Mouse (Mus musculus): ENCODE results near the gene E130309D02Rik.

The E130309D02Rik gene

DNA sequence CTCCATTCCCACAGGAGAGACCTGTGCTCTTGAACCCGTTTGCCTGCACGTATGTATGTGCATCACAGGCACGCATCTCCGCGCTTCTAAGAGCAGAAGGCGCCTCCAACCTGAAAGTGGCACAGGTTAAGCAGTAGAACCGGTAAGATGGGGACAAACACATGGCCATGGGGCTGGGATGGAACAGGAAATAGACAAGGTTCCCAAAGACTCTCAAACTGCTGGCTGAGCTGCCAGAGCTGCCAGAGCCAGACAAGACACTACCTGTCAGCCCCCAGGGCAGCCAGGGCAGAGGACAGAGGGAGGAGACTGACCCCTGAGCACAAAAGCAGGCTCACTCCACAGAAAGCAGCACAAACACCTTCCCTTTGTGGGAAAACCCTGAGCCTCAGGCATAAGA lies 5.2 kb downstream of the E130309D02Rik start:
- DNase-seq (ENCODE audit: low spot score): no peak

DNA sequence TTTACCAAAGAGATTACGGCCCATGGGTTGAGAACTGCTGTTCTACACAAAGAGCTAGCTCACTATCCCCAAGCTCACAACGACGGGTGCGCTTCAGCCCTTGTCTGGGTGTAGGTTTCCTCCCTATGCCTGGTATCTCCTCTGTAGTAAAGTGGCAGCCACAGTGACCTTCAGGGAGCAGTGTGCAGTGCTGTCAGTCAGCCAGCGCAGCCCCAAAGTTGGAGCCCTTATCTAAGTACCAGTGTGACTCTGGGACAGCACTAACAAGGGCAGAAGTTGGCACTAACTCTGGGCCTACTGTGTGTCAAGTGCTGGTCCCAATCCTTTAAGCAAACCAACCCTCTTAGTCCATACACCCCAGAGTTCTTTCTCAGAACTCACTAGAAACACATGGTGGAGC lies 6.3 kb downstream of the E130309D02Rik start:
- DNase-seq (ENCODE audit: low spot score): no peak

DNA sequence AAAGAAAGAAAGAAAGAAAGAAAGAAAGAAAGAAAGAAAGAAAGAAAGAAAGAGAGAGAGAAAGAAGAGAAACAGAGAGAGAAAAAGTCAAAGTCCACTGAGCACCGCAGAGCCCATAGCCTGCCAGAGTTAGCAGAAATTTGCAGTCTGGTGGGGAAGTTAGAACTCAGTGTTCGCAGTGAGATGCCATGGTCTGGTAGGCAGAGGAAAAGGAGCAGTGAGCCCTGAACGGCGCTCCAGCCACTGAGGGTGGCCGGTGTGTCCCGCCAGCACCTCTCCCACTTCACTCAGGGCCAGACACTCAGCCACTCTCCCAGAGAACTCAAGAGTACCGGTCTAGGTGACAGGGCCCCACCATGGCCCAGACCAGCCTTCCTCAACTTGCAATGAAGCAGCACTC lies 10.9 kb downstream of the E130309D02Rik start:
- no peak for DNase-seq (ENCODE audit: low spot score)

DNA sequence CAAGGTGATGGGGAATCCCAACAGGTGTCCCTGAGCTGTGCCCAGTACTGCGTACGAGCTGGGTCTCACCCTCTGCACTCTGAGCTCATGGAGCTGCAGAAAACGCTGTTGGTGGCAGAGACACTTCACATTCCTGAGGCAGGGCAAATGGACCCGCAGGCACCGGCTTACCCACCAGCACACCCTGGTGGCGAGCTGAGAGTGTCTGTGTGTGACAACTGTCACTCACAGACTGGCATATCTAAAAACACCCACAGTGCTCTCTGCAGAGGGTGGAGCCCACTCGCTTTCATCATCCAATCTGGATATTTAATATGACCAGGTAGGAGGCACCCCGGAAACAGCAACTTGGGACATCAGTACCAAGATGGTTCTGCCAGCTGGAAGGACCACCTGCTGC lies 13.9 kb downstream of the E130309D02Rik start:
- no peak for DNase-seq (ENCODE audit: low spot score)

DNA sequence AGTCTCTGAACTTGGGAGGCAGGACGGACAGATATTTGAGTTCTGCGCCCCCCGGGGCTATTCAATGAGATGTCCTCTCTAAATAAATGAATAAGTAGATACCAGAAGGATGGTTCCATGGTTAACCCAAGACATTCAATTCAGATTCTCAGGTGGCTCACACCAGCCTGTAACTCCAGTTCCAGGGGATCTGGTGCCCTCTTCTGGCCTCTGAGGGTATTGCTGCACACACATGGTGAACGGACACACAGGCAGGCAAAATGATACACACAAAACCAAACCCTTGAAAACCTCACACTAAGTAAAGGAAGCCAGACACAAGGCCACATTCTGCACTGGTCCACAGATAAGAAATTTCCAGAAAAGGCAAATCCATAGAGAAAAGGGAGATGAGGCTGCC lies 15.5 kb downstream of the E130309D02Rik start:
- no peak for DNase-seq (ENCODE audit: low spot score)

DNA sequence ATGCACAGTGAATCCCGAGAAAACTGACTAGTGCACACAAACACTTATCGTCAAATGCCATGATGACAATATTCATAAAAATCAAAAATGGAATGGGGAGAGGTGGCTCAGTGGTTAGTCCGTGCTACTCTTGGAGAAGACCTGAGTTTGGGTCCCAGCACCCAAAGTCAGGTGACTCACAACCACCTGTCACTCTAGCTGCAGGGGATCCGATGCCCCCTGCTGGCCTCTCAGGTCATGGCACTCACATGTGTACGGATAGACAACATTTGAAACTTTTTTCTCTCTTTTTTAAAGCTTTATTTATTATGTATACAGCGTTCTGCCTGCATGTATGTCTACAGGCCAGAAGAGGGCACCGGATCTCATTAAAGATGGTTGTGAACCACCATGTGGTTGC lies 16.8 kb downstream of the E130309D02Rik start:
- DNase-seq (ENCODE audit: low spot score): no peak

DNA sequence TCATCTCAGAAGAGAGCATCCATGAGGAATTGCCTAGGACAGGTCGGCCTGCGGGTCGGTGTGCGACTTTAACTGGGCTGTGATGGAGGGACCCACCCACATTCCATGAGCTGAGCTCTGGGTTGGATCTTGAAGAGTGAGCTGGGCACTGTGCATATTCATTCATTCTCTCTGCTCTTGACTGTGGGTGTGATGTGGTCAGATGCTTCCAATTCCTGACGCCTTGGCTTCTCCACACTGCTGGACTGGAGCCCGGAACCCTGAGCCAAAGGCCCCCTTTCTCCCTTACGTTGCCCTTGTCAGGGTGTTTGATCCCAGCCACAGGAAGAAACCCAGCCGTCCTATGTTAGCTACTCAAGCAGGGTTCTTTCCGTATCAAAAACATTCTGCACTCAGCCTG lies 17.2 kb downstream of the E130309D02Rik start:
- DNase-seq (ENCODE audit: low spot score): no peak

DNA sequence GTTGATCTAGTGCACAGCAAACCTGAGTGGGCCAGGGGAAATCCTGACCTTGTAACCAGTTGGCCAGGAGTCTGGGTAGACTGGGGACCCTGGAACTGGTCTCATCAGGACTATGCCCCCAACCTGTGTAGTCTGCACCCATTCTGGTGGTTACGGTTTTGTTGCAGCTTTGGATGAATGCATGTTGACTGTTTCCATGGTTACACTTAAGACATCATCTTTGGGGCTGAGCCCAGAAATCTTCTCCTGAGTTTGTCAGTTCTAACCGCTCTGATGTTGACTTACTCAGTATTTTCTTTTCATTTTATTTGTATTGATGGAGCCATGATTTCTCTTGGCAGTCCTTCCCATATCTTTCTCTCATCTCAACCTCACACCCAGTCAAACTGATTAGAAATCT lies 19.8 kb downstream of the E130309D02Rik start:
- DNase-seq (ENCODE audit: low spot score): no peak

DNA sequence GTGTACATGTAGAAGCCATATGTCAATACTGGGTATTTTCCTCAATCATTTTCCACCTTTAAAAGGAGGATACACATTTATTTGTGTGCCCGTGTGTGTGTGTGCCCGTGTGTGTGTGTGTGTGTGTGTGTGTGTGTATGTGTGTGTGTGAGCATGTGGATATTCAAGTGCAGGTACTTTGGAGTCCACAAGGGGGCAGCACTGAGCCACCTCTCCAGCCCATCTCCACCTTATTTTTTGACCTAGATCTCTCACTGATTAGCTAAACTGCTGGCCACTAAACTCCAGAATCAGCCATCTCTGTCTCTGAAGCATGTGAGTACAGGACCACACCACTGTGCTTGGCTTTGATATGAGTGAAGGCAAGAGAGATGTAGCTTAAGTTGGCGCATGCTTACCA lies 20.3 kb downstream of the E130309D02Rik start:
- no peak for DNase-seq (ENCODE audit: low spot score)

DNA sequence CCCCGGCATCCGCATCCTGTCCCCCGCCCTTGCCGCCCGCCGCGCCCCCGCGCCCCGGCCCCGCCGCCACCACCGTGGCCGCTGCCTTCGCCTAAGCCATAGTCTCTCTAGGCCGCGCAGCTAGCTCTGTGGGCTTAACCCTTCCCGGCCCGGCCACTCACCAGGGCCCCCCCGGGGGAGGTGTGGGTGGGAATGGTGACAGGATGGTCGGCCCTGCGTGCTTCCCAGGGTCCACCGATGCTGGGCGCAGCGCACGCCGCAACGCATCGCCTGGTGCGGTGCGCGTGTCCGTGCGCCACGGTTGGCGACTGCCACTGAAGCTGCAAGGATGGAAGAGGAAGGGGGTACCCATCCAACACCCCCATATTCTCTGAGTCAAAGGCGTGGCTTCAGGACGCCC lies 21.8 kb downstream of the E130309D02Rik start, which contains the start of gene Zfp853:
Zfp853 (minus strand) TSS at position 220 of the 400 bp plus-strand sequence.
- DNase-seq (ENCODE audit: low spot score): no peak

DNA sequence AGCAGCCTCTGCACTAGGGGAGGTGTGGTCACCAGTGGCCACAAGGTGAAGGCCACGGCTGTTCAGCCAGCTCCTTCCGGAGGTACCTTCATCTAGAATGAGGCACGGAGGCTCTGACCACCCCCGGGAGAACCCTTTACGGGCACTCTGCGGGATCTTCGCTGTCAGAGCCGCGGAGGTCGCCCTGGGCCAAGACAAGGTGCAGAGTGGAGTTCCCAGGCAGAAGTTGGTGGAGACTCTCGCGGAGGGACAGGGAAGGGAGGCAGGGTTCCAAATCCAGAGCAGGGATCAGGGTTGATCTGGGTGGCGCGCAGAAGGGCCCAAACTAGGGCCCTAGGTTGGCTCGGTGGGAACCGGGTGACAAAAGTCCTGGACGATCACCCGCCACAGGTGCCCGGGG lies 22.3 kb downstream of the E130309D02Rik start:
- no peak for DNase-seq (ENCODE audit: low spot score)

DNA sequence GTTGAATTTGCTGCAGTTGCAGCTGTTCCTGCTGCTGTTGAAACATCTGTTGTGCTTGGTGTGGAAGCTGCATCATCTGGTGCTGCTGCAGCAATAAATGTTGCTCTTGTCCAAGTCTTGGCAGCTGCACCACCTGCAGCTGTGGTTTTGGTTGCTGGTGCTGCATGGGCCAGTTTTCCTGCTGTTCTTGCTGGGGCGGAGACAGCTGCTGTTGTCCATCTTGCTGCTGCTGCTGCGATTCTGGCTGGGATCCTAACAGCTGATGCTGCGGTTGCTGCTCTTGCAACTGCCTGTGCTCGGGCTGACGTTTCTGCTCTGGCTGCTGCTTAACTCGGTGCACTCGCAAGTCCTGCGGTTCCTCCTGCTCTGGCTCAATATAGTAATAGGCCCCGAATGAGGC lies 25.9 kb downstream of the E130309D02Rik start:
- DNase-seq (ENCODE audit: low spot score): no peak

DNA sequence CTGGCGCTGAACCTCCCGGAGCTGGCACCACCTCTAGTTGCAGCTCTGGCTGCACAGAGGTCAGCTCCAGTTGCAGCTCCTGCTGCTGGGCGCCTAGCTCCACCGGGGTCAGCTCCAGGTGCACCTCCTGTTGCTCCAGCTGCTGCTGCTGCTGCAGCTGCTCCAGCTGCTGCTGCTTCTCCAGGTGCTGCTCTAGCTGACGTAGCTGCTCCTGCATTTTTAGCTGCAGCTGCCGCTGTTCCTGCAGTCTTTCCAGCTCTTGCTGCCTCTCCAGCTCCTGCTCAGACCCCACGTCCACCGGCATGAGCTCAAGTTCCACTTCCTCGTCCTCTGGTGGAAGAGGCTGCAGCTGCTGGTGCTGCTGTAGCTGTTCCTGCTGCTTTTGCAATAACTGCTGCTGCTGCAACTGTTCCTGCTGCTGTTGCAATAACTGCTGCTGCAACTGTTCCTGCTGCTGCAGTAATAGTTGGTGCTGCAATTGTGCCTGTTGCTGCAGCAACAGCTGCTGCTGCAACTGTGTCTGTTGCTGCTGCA lies 26.7 kb downstream of the E130309D02Rik start:
- DNase-seq (ENCODE audit: low spot score): no peak

DNA sequence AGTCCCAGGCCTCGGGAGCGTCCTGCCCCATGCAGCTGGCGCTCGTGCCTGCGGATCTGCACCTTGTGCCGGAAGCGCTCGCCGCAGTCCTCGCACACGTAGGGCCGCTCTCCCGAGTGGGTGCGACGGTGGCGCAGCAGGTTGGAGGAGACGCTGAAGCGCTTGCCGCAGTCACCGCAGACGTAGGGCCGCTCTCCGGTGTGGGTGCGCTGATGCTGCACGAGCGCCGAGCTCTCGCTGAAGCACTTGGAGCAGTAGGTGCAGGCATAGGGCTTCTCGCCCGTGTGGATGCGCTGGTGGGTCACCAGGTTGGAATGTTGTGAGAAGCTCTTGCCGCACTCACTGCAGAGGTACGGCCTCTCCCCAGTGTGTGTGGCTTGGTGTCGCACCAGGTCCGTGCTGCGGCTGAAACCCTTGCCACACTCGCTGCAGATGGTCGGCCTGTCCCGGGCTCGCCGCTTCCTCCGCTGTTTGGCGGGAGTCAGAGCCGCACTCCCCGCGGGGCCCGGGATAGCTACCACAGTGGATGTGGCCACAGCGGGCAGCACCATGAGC lies 27.3 kb downstream of the E130309D02Rik start:
- DNase-seq (ENCODE audit: low spot score): no peak

DNA sequence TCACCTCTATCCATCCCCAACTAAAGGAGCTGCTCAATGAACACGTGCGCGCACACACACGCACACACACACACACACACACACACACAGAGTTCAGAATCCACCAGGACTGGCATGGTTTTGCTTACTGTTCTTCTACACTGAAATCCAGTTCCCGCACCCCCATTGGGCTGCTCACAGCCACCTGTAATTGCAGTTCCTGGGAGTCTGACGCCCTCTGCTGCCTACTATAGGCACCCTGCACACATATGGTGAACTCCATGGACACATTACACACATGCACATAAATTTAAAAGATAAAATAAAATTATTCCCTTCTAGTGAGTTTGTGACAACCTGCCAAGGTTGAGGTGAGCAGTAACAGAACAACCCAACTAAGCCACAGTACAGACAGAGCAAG lies 30.4 kb downstream of the E130309D02Rik start:
- no peak for DNase-seq (ENCODE audit: low spot score)

DNA sequence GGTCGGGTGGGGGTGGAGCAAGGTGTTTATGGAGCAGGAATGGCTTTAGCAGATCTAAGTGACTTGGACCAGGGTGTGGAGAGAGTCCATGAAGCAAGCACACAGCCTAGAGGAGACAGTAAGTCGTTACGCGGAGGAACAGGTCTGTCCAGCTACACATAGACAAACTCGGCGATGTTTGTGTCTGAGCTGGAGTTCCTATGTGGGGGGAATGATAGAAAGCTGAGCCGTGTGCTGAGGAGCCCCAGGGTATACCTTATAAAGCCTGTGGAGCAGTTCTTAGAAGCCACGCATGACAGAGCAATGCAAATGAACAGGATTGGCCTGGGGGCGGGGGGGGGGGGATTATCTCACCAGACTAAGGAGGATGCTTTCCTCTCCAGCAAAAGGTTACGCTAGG lies 35.9 kb downstream of the E130309D02Rik start:
- DNase-seq (ENCODE audit: low spot score): no peak

DNA sequence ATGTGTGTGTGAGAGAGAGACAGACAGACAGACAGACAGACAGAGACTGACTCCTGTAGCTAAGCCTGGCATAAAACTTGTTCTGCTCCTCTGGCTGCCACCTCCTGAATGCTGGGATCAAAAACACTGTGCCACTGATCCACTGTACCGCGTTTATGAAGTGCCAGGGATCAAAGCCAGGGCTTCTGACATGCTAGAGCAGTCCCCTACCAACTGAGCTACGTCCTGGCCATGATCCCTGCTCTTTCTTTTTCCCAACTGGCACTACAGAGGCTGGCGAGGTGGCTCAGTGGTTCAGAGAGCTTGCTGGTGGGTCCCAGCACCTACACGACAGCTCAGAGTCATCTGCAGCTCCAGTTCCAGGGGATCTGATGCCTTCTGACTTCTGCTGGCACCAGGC lies 39.4 kb downstream of the E130309D02Rik start:
- no peak for DNase-seq (ENCODE audit: low spot score)

DNA sequence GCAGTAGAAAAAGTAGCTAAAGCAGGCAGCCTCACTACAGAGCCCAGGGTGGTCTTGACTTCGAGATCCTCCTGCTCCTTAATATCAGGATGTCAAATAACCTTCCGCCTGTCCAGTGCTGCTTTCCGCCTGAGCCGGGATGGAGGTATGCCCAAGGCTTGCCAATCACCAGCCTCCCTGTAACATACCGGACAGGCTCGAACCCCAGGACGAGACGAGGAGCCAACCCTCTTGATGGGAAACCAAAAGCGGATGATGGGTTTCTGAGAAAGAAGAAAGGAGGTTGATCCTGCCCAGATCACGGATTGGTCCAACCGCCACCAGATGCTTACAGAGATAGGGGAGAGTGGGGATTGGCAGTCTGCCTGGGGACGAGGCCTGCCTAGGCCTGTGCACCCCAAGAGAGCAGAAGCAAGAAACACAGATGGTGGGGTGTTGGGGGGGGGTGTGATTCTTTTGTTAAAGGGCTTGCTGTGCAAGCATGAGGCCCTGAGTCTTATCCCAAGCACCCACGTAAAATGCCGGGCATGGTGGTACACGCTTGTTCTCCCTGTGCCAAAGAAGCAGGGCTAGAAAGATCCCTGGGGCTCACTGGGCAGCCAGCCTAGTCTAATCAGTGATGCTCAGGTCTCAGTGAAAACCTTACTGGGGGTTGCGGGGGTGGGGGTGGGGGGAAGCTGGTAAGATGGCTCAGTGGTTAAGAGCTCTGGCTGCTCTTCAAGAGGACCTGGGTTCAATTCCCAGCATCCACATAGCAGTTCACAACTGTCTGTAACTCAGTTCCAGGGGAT lies 42.4 kb downstream of the E130309D02Rik start:
- DNase-seq (ENCODE audit: low spot score): no peak

DNA sequence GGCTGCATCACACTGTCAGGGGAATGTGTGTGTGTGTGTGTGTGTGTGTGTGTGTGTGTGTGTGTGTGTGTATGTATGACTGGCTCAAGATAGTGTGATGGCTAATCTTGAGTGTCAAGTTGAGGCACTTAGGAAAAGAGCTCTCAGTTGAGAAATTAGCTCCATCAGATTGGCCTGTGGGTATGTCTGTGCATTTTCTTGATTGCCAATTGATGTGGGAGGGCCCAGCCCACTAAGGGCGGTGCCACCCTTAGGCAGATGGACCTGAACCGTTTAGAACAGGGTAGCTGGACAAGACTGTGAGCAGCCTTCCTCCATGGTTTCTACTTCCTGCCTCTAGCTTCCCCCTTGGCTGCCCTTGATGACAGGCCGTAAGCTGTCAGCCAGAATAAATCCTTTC lies 43.1 kb downstream of the E130309D02Rik start:
- no peak for DNase-seq (ENCODE audit: low spot score)

DNA sequence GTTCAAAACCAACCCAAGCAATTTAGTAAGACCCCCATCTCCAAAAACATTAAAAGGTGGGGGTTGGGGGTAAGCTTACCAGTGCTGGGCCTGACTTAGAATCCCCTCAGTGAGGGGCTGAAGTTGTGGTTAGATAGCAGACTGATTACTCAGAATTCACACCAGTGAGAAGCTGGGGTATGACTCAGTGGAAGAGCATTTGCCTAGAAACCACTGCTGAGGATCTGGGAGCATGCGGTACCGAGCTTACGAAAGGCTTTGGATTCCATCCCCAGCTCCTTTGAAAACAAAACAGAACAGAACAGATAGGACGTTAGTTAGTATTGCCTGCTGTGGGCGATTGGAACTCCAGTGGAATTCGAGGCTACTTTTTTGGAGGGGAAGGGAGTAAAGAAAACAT lies 43.5 kb downstream of the E130309D02Rik start:
- DNase-seq (ENCODE audit: low spot score): no peak

DNA sequence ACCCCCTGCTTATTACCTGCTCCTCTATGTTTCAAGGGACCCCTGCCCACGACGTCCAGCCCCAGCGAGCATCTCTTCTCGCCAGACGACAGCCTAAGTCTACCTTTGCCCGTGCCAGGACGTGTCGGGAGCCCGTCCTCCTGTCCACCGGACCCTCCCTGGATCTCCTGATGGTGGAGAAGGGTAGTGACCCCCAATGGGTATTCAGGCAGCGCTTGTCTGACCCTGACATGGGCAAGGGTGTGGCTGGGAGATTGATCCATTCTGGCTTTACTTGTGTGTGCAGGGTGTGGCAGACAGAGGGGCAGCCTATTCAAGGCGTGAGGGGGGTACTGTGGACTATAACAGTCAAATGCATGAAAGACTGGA lies 45.0 kb downstream of the E130309D02Rik start:
- no peak for DNase-seq (ENCODE audit: low spot score)

DNA sequence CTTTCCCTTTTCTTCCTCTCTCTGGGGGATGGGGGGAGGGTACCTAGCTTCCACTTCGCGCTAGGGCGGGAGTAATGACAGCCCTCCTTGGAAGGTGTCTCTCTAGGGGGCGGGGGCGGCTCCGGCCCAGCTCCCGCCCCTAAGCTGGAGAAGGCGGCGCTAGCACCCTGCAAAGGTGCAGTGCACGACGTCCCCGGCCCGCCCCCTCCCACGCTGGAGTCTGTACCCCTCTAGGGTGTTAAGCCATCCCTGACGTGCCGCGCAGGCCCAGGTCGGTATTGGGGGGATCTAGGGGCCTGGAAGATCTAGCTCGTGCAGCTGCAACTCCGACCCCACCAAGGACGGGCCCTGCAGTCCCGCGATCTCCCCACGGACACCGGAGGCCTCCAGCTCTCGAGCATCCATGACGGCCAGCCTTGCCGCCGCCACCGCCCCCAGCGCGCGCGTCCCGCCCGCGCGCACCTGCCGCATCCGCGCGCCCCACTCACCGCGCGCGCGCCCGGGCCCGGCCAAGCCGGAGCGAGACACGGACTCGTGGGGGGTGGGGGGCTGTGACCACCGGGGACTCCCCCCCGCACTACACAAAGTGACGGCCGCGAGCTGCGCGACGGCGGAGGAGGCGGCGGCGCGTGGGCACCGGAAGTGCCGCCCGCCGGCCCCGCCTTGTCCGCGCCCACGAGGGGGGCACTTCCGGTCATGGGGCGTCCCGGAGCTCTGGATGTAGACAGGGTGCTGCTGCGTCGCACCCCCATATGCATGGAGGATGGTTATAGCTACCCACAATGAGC lies 45.6 kb downstream of the E130309D02Rik start, which contains the start of gene Zfp316:
Zfp316 (minus strand) TSS at position 660 of the 788 bp plus-strand sequence.
- DNase-seq (ENCODE audit: low spot score): no peak

DNA sequence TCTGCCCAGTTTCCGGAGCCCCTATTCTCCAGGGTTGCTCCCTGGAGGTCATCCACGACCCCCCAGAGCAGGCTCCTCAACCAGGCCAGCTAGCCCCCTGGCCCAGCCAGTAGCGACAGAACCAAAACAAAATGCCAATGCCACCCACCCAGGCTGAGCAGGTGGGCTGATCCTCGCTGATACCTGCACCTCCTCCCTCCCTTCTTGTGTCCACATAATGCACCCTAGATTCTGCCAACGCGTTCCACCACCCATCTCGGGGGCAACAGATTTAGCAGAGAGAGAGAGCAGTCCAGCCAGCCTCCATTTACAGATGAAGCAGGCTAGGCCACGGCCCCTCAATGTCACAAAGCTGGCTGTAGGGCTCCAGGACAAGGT lies 46.2 kb downstream of the E130309D02Rik start:
- DNase-seq (ENCODE audit: low spot score): no peak
